Mouse (Mus musculus) intestine, postnatal 0 days (tissue): Measurements from ENCODE around the gene Zfp180. TPM values are rescaled to one million over a fixed set of nuclear protein-coding genes. Genes with fewer than 3 reads are reported as not detected.
A peak's percentile ranks its signal among the peaks of the same experiment; 100 is the strongest.

Experiments
- ATAC-seq: fragments of 200-750 bp; cut with Nextera tagmentation; 2 replicates; pipeline ENCODE4 v1.8.0; 2017; ENCODE audit warnings: mild to moderate bottlenecking, moderate TSS enrichment, moderate library complexity
- H3K27ac ChIP-seq: fragments of 300-500 bp; sonication (generic); 2 replicates; pipeline ENCODE4 v1.5.1; 2014; ENCODE audit warnings: mild to moderate bottlenecking, low read depth, low read length, moderate library complexity
- H3K27me3 ChIP-seq: fragments of 300-500 bp; sonication (generic); replicated peaks from 2 replicates; pipeline ENCODE4 v1.6.1; 2014; ENCODE audit warnings: low read length, mixed read lengths; ENCODE audit not compliant: control insufficient read depth, insufficient read depth
- H3K36me3 ChIP-seq: fragments of 300-500 bp; sonication (generic); 2 replicates; pipeline ENCODE4 v1.6.1; 2014; ENCODE audit warnings: mild to moderate bottlenecking, moderate library complexity; ENCODE audit not compliant: control insufficient read depth, insufficient read depth
- H3K4me1 ChIP-seq: fragments of 300-500 bp; sonication (generic); replicated peaks from 2 replicates; pipeline ENCODE4 v1.6.1; 2014; ENCODE audit warnings: antibody characterized with exemption, low read length, mixed read lengths; ENCODE audit not compliant: control insufficient read depth, insufficient read depth
- H3K4me2 ChIP-seq: fragments of 300-500 bp; sonication (generic); replicated peaks from 2 replicates; pipeline ENCODE4 v1.6.1; 2014; ENCODE audit warnings: low read depth, mild to moderate bottlenecking, moderate library complexity
- H3K4me3 ChIP-seq: fragments of 300-500 bp; sonication (generic); 2 replicates; pipeline ENCODE4 v1.5.1; 2014; ENCODE audit warnings: low read depth, low read length
- H3K9ac ChIP-seq: fragments of 300-500 bp; sonication (generic); 2 replicates; pipeline ENCODE4 v1.6.1; 2014; ENCODE audit warnings: mild to moderate bottlenecking, low read depth, low read length
- H3K9me3 ChIP-seq: fragments of 300-500 bp; sonication (generic); 2 replicates; pipeline ENCODE4 v1.6.1; 2016; ENCODE audit warnings: mixed run types; ENCODE audit not compliant: control insufficient read depth
- CTCF ChIP-seq: sonication (generic); IDR thresholded peaks from 2 replicates; pipeline ENCODE4 v1.5.1; 2016; ENCODE audit warnings: low read depth, mild to moderate bottlenecking, control low read depth, antibody characterized with exemption, moderate library complexity
- WGBS: fragments of 180-500 bp; shearing (Covaris S2); extraction: QIAGEN DNeasy Blood & Tissue Kit; methylation state at CpG from one replicate; pipeline ENCODE4 v1.1.7; 2014; 5-methylcytosine and 5-hydroxymethylcytosine counted together
- polyA plus RNA-seq: library from polyadenylated mRNA; unstranded; fragments of >200 nt; fragmentation: Nextera tagmentation; extraction: Ambion mirVana; gene quantifications from 2 replicates; pipeline ENCODE4 v1.2.1, GENCODE M21; 2015

The Zfp180 gene
- polyA plus RNA-seq, 1 experiment from 2014 or later = 5.2 TPM

DNA sequence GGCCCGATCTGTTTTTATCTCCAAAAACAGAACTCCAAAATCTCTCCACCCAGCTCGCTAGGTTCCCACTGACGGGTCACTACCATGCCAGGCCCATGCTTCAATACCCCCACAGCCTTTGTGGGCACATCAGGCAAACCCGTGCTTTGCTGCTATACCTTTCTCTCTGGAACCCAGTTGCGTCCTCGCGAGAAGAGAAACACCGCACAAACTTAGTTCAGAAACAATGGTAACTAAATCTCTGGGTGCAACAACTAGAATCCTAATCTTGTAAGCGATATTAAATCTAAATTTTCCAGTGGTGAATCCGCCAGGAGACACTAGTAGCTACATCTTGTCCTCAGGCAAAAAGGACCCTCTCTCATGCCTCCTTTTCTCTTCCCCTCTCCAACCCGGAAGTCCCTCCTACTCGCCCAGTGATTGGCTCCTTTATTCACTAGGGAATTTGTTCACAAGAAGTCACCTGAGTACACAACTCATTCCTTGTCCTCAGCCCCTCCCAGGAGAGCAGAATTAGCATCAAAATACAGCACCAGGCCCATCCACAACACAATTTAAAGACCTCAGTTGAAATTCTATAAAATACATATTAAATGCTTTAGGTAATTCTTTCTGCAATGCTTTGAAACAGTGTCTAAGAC, 5.9 kb downstream of the Zfp180 start:
- 95% methylated on average over 12 of the region's 12 CpGs for WGBS
- Histone ChIP-seq H3K9ac (no peak overlapping the region), H3K9me3 (no peaks in the 10 kb centered on the region), H3K4me2 (no peak overlapping the region), H3K36me3 (peaks cover 10% of the 10 kb centered on the region; the same call in 1 of the 2 replicates), H3K27me3 (no peaks in the 10 kb centered on the region), H3K4me1 (no peaks in the 10 kb centered on the region), H3K27ac (no peak overlapping the region), H3K4me3 (no peak overlapping the region)
- no peak for ATAC-seq
- no peak for TF ChIP-seq CTCF

DNA sequence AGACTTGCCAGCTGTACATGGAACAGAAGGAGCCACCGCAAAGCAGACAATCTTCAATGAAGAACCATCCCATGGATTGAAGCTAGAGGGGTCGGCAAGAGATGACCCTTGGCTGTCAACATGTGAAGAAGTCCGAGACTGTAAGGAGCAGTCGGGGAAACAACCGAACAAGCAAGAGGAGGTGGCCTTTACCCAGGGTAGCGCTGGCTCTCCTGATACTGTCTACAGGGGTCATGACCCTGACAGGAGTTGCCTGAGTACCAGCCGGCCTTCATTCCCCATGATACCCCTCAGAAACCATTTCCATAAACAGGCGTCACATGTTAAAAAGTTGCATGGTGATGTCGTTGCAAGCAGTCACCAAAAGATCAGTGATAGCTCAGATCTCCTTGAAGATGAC, 22.7 kb downstream of the Zfp180 start:
- Histone ChIP-seq H3K4me2 (no peak overlapping the region), H3K9ac (no peak overlapping the region), H3K9me3 (peaks cover 58% of the 10 kb centered on the region), H3K27me3 (no peaks in the 10 kb centered on the region), H3K4me1 (no peaks in the 10 kb centered on the region), H3K4me3 (no peak overlapping the region), H3K27ac (peak overlapping the region; percentile 51), H3K36me3 (peaks cover 83% of the 10 kb centered on the region)
- ATAC-seq = no peak
- 94% methylated on average over 9 of the region's 9 CpGs for WGBS
- TF ChIP-seq CTCF = no peak

DNA sequence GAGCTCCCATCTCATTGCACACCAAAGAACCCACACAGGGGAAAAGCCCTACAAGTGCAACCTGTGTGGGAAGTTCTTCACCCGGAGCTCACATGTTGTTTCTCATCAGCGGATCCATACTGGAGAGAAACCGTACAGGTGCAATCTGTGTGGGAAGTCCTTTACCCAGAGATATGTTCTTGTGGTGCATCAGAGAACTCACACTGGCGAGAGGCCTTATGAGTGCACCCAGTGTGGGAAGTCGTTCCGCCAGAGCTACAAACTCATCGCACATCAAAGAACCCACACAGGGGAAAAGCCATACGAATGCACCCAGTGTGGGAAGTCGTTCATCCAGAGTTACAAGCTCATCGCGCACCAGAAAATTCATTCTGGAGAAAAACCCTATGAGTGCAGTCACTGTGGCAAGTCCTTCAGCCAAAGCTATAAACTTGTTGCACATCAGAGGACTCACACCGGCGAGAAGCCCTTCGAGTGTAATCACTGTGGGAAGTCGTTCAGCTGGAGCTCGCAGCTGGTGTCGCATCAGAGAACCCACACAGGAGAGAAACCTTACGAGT, 23.5 kb downstream of the Zfp180 start:
- H3K4me2 ChIP-seq = no peak overlapping the region

DNA sequence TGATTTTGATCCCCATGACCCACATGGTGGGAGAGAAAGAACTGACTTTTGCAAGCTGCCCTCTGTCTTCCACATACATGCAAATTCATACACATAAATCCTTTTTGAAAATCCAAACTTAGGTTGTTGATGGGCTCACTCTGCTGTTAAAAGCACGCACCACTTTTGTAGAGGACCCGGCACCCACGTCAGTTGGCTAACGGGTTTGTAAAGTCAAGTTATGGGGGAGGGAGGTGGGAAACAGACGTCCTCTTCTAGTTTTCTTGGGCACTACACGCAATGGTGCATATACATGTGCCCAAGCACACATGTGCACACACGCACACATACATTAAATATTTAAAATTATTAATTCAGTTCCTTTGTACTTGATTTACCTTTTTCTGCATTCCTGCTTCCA, 29.1 kb downstream of the Zfp180 start:
- H3K9me3 ChIP-seq = peaks cover 23% of the 10 kb centered on the region
- ATAC-seq = no peak
- H3K4me2 ChIP-seq = no peak overlapping the region
- TF ChIP-seq CTCF = no peak
- H3K27ac ChIP-seq = no peak overlapping the region
- WGBS = 95% methylated on average over 7 of the region's 7 CpGs
- peaks cover 18% of the 10 kb centered on the region for H3K36me3 ChIP-seq
- H3K27me3 ChIP-seq = no peaks in the 10 kb centered on the region
- H3K9ac ChIP-seq = no peak overlapping the region
- no peak overlapping the region for H3K4me3 ChIP-seq
- no peaks in the 10 kb centered on the region for H3K4me1 ChIP-seq

More for the DNA sequence above, 23.5 kb downstream of the Zfp180 start:
- ATAC-seq = no peak
- 95% methylated on average over 18 of the region's 18 CpGs for WGBS
- H3K4me1 ChIP-seq = no peaks in the 10 kb centered on the region
- peaks cover 58% of the 10 kb centered on the region for H3K9me3 ChIP-seq
- TF ChIP-seq CTCF = no peak
- no peak overlapping the region for H3K9ac ChIP-seq
- H3K4me3 ChIP-seq = no peak overlapping the region
- peaks cover 74% of the 10 kb centered on the region for H3K36me3 ChIP-seq
- H3K27ac ChIP-seq = peak overlapping the region; percentile 51; the same call in 1 of the 2 replicates
- no peaks in the 10 kb centered on the region for H3K27me3 ChIP-seq

DNA sequence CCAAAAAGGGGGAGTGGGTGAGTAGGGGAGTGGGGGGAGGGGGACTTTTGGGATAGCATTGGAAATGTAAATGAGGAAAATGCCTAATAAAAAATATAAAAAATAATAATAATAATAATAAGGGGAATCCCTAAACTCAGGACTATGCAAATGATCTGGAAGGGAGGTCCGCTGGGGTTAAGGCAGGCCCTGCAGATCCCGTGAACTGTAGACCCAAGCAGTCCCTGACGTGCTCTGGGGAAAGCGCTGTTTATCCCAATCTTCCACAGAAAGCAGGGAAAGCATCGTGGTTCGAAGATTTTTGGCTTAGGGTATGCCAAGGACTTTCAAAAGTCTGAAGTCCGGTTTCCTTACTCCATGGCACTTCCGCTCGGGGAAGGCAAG, 30.0 kb downstream of the Zfp180 start:
- H3K9me3 ChIP-seq = peaks cover 14% of the 10 kb centered on the region
- H3K27me3 ChIP-seq = no peaks in the 10 kb centered on the region
- no peak for ATAC-seq
- peaks cover 9% of the 10 kb centered on the region for H3K36me3 ChIP-seq
- H3K4me2 ChIP-seq = peak overlapping the region; percentile 86
- H3K9ac ChIP-seq = peak overlapping the region; percentile 58
- 5% methylated on average over 9 of the region's 9 CpGs for WGBS
- peak overlapping the region; percentile 81 for H3K27ac ChIP-seq
- H3K4me3 ChIP-seq = peak overlapping the region; percentile 71
- TF ChIP-seq CTCF = no peak
- H3K4me1 ChIP-seq = no peaks in the 10 kb centered on the region

- no peaks in the 10 kb centered on the region for H3K27me3 ChIP-seq
- peaks cover 9% of the 10 kb centered on the region; the same call in 1 of the 2 replicates for H3K9me3 ChIP-seq
- peaks cover 6% of the 10 kb centered on the region; the same call in 1 of the 2 replicates for H3K36me3 ChIP-seq
- H3K4me3 ChIP-seq = peak within 1 kb of the TSS; percentile 71
- H3K4me1 ChIP-seq = no peaks in the 10 kb centered on the region
- TF ChIP-seq CTCF = no peak
- ATAC-seq = peak; percentile 98
- peak within 1 kb of the TSS; percentile 58 for H3K9ac ChIP-seq
- H3K4me2 ChIP-seq = peak within 1 kb of the TSS; percentile 86
- WGBS = 3% methylated on average over 23 of the region's 23 CpGs
- H3K27ac ChIP-seq = peak within 1 kb of the TSS; percentile 81
Observed at GRCm38 (mm10) chr7:24112156-24112856, 30.6 kb downstream of the Zfp180 start, which contains the start of gene Zfp112. Zfp112 (plus strand) TSS chr7:24112314.
